Mouse (Mus musculus) small intestine, adult 2 months (tissue): ENCODE results near the gene Commd4. TPM values are rescaled to one million over a fixed set of nuclear protein-coding genes. Genes with fewer than 3 reads are reported as not detected.

ENCODE experiments used
- H3K27ac ChIP-seq: fragments of 200-500 bp; 2 replicates; pipeline ENCODE4 v1.5.1; 2012; ENCODE audit warnings: low read depth, low read length, control low read depth, inconsistent platforms; ENCODE audit not compliant: insufficient read depth
- H3K27me3 ChIP-seq: fragments of 200-500 bp; 2 replicates; pipeline ENCODE4 v1.6.1; 2012; ENCODE audit warnings: mild to moderate bottlenecking, moderate library complexity, low read length, inconsistent platforms; ENCODE audit not compliant: control insufficient read depth, insufficient read depth
- H3K36me3 ChIP-seq: fragments of 200-500 bp; 2 replicates; pipeline ENCODE4 v1.6.1; 2012; ENCODE audit warnings: mild to moderate bottlenecking, low read length, control low read depth, inconsistent platforms; ENCODE audit not compliant: control insufficient read depth, insufficient read depth
- H3K4me1 ChIP-seq: fragments of 200-500 bp; 2 replicates; pipeline ENCODE4 v1.6.1; 2012; ENCODE audit warnings: low read length, inconsistent platforms, mixed read lengths; ENCODE audit not compliant: control insufficient read depth, insufficient read depth, insufficient read length
- H3K4me3 ChIP-seq: fragments of 200-500 bp; 2 replicates; pipeline ENCODE4 v1.5.1; 2012; ENCODE audit warnings: low read depth, mild to moderate bottlenecking, control low read depth, inconsistent platforms, low read length, moderate library complexity
- CTCF ChIP-seq: fragments of 200-500 bp; IDR thresholded peaks from 2 replicates; pipeline ENCODE4 v1.5.1; 2012; ENCODE audit warnings: low read depth, mild to moderate bottlenecking, control low read depth, inconsistent platforms, low read length, moderate library complexity, mixed read lengths; ENCODE audit not compliant: insufficient replicate concordance, insufficient read length; ENCODE audit errors: extremely low read depth
- POLR2A ChIP-seq: fragments of 200-500 bp; IDR thresholded peaks from 2 replicates; pipeline ENCODE4 v1.6.1; 2012; ENCODE audit warnings: low read depth, mild to moderate bottlenecking, control low read depth, inconsistent platforms, low read length, moderate library complexity
- WGBS: fragments of 180-500 bp; shearing (Covaris S2); methylation state at CpG from one replicate; pipeline ENCODE4 v1.1.7; 2018; 5-methylcytosine and 5-hydroxymethylcytosine counted together
- polyA plus RNA-seq: library from polyadenylated mRNA; depleted of rRNA; stranded (reverse); fragments of >200 nt; gene quantifications from 2 replicates; pipeline ENCODE4 v1.2.3, GENCODE M21; 2012; rRNA removed

The Commd4 gene
- polyA plus RNA-seq, 1 experiment, result 194 TPM

GRCm38 (mm10) chr9:57130577-57131433 lies 27.3 kb downstream of the Commd4 start, which contains the start of gene Man2c1:
Gene Man2c1 (plus strand): TSS chr9:57130690.
- TF ChIP-seq POLR2A (peak; percentile 91), CTCF (peak; percentile 75)
- WGBS, result under 1% methylated on average over 58 of the region's 58 CpGs

GRCm38 (mm10) chr9:57129641-57130040 lies 28.5 kb downstream of the Commd4 start:
- H3K27ac ChIP-seq, result no peak overlapping the region
- TF ChIP-seq CTCF, result no peak
- TF ChIP-seq POLR2A, result no peak
- peaks cover 26% of the 10 kb centered on the region for H3K36me3 ChIP-seq
- peaks cover 3% of the 10 kb centered on the region; the same call in 1 of the 2 replicates for H3K4me1 ChIP-seq
- H3K27me3 ChIP-seq, result no peaks in the 10 kb centered on the region
- H3K4me3 ChIP-seq, result no peak overlapping the region

More at GRCm38 (mm10) chr9:57130577-57131433, 27.3 kb downstream of the Commd4 start, which contains the start of gene Man2c1:
- peak within 1 kb of the TSS; percentile 74 for H3K4me3 ChIP-seq
- peaks cover 25% of the 10 kb centered on the region for H3K36me3 ChIP-seq
- no peaks in the 10 kb centered on the region for H3K27me3 ChIP-seq
- H3K4me1 ChIP-seq, result peaks cover 3% of the 10 kb centered on the region; the same call in 1 of the 2 replicates
- peak within 1 kb of the TSS; percentile 97 for H3K27ac ChIP-seq

- peaks cover 57% of the 10 kb centered on the region for H3K36me3 ChIP-seq
- no peak overlapping the region for H3K4me3 ChIP-seq
- no peak overlapping the region for H3K27ac ChIP-seq
- TF ChIP-seq POLR2A (no peak), CTCF (no peak)
- WGBS, result 92% methylated on average over 13 of the region's 13 CpGs
- no peaks in the 10 kb centered on the region for H3K4me1 ChIP-seq
- H3K27me3 ChIP-seq, result no peaks in the 10 kb centered on the region
Measured at GRCm38 (mm10) chr9:57117261-57117755, 40.8 kb downstream of the Commd4 start.

Other genes starting within 250 kb of the Commd4 start
- 2.7 and 3.8 TPM in 2 replicates for gene Snx33, start 230.0 kb downstream of the Commd4 start, polyA plus RNA-seq
- 144 and 233 TPM in 2 replicates for gene Imp3, start 220.9 kb downstream of the Commd4 start, polyA plus RNA-seq
- 1.1 and 2.0 TPM in 2 replicates for gene Snupn, start 207.5 kb downstream of the Commd4 start, polyA plus RNA-seq
- gene Ptpn9, start 163.4 kb downstream of the Commd4 start, polyA plus RNA-seq, result 12.6 and 24.5 TPM in 2 replicates
- gene Sin3a, start 86.3 kb downstream of the Commd4 start, polyA plus RNA-seq, result 24.1 and 44.1 TPM in 2 replicates
- gene Man2c1, start 27.6 kb downstream of the Commd4 start, polyA plus RNA-seq, result 79.1 and 140 TPM in 2 replicates
- 4.4 and 8.5 TPM in 2 replicates for gene Neil1, start 10.0 kb downstream of the Commd4 start, polyA plus RNA-seq
- gene Trcg1, start 78.2 kb upstream of the Commd4 start, polyA plus RNA-seq, result not detected in 2 replicates
- 14.1 and 28.7 TPM in 2 replicates for gene 1700017B05Rik, start 104.3 kb upstream of the Commd4 start, polyA plus RNA-seq